25 mouse cellular contexts compared by ENCODE assay signal in genomic region chr2:92924677-92925259, GRCm38 (mm10). TPM values are rescaled to one million over a fixed set of nuclear protein-coding genes. Genes with fewer than 3 reads are reported as not detected.
"Had no signal": no experiment of that assay in that cellular context is flagged by ENCODE, and none has a peak within 500 bp of the region (broad histone marks: within the 10 kb centered on the region; RNA-seq: fewer than 3 reads in every experiment).

No protein-coding gene starts in this region.

- H3K9me3 ChIP-seq: kidney, embryonic 15.5 days; limb, embryonic 15.5 days; midbrain, embryonic 13.5 days; neural tube, embryonic 13.5 days; stomach, embryonic 15.5 days had no signal

- H3K36me3 ChIP-seq: kidney, embryonic 15.5 days; limb, embryonic 12.5 days; limb, embryonic 15.5 days; midbrain, embryonic 13.5 days; neural tube, embryonic 13.5 days; stomach, embryonic 15.5 days had no signal

- DNase-seq: kidney, adult 8-10 months; kidney, postnatal 10 days; kidney, postnatal 36 days; layer of hippocampus, postnatal 36 days; liver, postnatal 0 days; lung, embryonic 14.5 days; retina, postnatal 1 day; right cerebral cortex, postnatal 25 days; spleen, adult 18-20 months; thymus, postnatal 25 days had no signal

- H3K4me2 ChIP-seq: kidney, embryonic 15.5 days; limb, embryonic 12.5 days; limb, embryonic 15.5 days; liver, embryonic 11.5 days; lung, embryonic 14.5 days; midbrain, embryonic 13.5 days; neural tube, embryonic 13.5 days; stomach, embryonic 15.5 days had no signal

- H3K4me3 ChIP-seq: kidney, embryonic 15.5 days; left cerebral cortex, adult 2 months; limb, embryonic 12.5 days; limb, embryonic 15.5 days; midbrain, embryonic 13.5 days; myocyte; neural tube, embryonic 13.5 days; stomach, embryonic 15.5 days had no signal

- H3K27ac ChIP-seq: kidney, embryonic 15.5 days; limb, embryonic 12.5 days; limb, embryonic 15.5 days; liver, embryonic 14.5 days; macrophage; midbrain, embryonic 13.5 days; neural tube, embryonic 13.5 days; stomach, embryonic 15.5 days had no signal

- H3K9ac ChIP-seq: kidney, embryonic 15.5 days; limb, embryonic 12.5 days; limb, embryonic 15.5 days; liver, embryonic 14.5 days; liver, postnatal 0 days; lung, embryonic 14.5 days; midbrain, embryonic 13.5 days; neural tube, embryonic 13.5 days; stomach, embryonic 15.5 days had no signal

- ATAC-seq: liver, postnatal 0 days; lung, postnatal 0 days; midbrain, embryonic 13.5 days had no signal

- H3K27me3 ChIP-seq: kidney, embryonic 15.5 days; midbrain, embryonic 13.5 days; stomach, embryonic 15.5 days had no signal

- H3K4me1 ChIP-seq: kidney, embryonic 15.5 days; limb, embryonic 15.5 days; stomach, embryonic 15.5 days had no signal

RNA-seq across cellular contexts. Expression of gene Syt13, which starts 9.9 kb away (rescaled TPM):
- total RNA-seq: megakaryocyte, adult 5-6 weeks; monocyte, adult 5-6 weeks; neutrophil, adult 5-6 weeks had no signal
